Mouse (Mus musculus) heart, embryonic 16.5 days (tissue): ENCODE data around the gene Ntm. TPM values are rescaled to one million over a fixed set of nuclear protein-coding genes. Genes with fewer than 3 reads are reported as not detected.

Source experiments
- ATAC-seq: fragments of 200-750 bp; cut with Nextera tagmentation; replicated peaks from 2 replicates; pipeline ENCODE4 v1.8.0; 2017; ENCODE audit warnings: moderate number of reproducible peaks; ENCODE audit not compliant: insufficient read depth, low FRiP score; ENCODE audit errors: extremely low read depth
- H3K27ac ChIP-seq: fragments of 300-500 bp; sonication (generic); 2 replicates; pipeline ENCODE4 v1.5.1; 2014; ENCODE audit warnings: mild to moderate bottlenecking, low read length, control low read depth, moderate library complexity
- H3K27me3 ChIP-seq: fragments of 300-500 bp; sonication (generic); 2 replicates; pipeline ENCODE4 v1.6.1; 2014; ENCODE audit warnings: low read length, mixed read lengths; ENCODE audit not compliant: control insufficient read depth, insufficient read depth
- H3K36me3 ChIP-seq: fragments of 300-500 bp; sonication (generic); 2 replicates; pipeline ENCODE4 v1.6.1; 2014; ENCODE audit not compliant: control insufficient read depth, insufficient read depth
- H3K4me1 ChIP-seq: fragments of 300-500 bp; sonication (generic); 2 replicates; pipeline ENCODE4 v1.6.1; 2014; ENCODE audit warnings: low read length, mixed read lengths; ENCODE audit not compliant: control insufficient read depth, insufficient read depth
- H3K4me2 ChIP-seq: fragments of 300-500 bp; sonication (generic); 2 replicates; pipeline ENCODE4 v1.6.1; 2014; ENCODE audit warnings: low read depth, mild to moderate bottlenecking, control low read depth, low read length
- H3K4me3 ChIP-seq: fragments of 300-500 bp; sonication (generic); 2 replicates; pipeline ENCODE4 v1.5.1; 2014; ENCODE audit warnings: mild to moderate bottlenecking, control low read depth, low read length
- H3K9ac ChIP-seq: fragments of 300-500 bp; sonication (generic); 2 replicates; pipeline ENCODE4 v1.6.1; 2014; ENCODE audit warnings: low read length, control low read depth
- H3K9me3 ChIP-seq: fragments of 300-500 bp; sonication (generic); replicated peaks from 2 replicates; pipeline ENCODE4 v1.6.1; 2016; ENCODE audit warnings: low read length; ENCODE audit not compliant: control insufficient read depth
- WGBS: fragments of 180-500 bp; shearing (Covaris S2); extraction: QIAGEN DNeasy Blood & Tissue Kit; methylation state at CpG from one replicate; pipeline ENCODE4 v1.1.7; 2014; 5-methylcytosine and 5-hydroxymethylcytosine counted together
- polyA plus RNA-seq: library from polyadenylated mRNA; unstranded; fragments of >200 nt; fragmentation: Nextera tagmentation; extraction: Ambion mirVana; gene quantifications from 2 replicates; pipeline ENCODE4 v1.2.1, GENCODE M21; 2015

Ntm gene
- polyA plus RNA-seq, 1 experiment from 2014 or later: 23.6 TPM

DNA sequence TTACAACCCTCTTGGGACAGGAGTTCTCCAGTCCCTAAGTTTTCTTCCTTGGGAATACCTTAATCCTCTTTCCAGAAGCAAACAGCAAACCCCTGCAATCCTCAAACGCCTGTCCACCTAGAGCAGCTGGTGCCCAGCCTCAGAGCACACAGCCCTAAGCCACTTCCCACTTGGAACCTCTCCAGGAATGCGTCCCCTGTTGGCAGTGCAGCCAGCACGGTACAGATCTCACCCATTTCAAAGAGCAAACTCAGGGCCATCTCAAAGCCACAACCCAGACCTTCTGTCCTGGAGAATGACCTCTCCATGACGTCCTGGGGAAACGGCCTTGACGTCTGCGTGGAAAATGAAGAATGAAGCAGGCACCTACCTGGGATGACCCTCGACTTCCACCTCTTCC, 289.0 kb downstream of the Ntm start:
- Histone ChIP-seq H3K27ac (no peak overlapping the region), H3K9ac (no peak overlapping the region), H3K4me3 (no peak overlapping the region), H3K9me3 (no peaks in the 10 kb centered on the region), H3K36me3 (no peaks in the 10 kb centered on the region), H3K4me1 (peaks cover 18% of the 10 kb centered on the region), H3K4me2 (no peak overlapping the region), H3K27me3 (no peaks in the 10 kb centered on the region)
- 35% methylated on average over 8 of the region's 8 CpGs for WGBS
- peak; percentile 70; the same call in 1 of the 2 replicates for ATAC-seq

DNA sequence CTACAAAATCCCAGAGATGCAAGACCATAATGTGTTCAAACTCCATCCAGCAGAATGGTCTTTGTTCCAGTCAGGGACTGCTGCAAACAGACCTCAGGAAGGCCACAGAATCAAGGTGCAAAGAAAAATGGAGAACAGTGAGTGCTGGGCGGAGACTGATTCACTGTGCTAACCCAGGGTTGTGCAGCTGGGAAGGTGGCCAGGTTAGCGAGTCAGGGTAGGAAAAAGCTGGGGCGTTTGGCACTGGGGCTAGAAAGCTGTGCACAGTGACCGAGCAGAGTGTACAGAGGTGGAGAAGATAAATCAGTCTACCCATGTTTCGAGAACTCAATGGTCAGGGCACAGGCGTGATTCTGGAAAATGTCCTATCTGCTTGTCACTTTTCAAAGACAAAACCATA, 291.1 kb downstream of the Ntm start:
- H3K4me1 ChIP-seq: peaks cover 18% of the 10 kb centered on the region
- H3K36me3 ChIP-seq: no peaks in the 10 kb centered on the region
- no peak; the same call in 1 of the 2 replicates for ATAC-seq
- no peak overlapping the region for H3K9ac ChIP-seq
- no peaks in the 10 kb centered on the region for H3K27me3 ChIP-seq
- H3K4me3 ChIP-seq: no peak overlapping the region
- no peak overlapping the region for H3K4me2 ChIP-seq
- H3K27ac ChIP-seq: no peak overlapping the region; the same call in 1 of the 2 replicates
- WGBS: 44% methylated on average over 6 of the region's 6 CpGs
- H3K9me3 ChIP-seq: no peaks in the 10 kb centered on the region

DNA sequence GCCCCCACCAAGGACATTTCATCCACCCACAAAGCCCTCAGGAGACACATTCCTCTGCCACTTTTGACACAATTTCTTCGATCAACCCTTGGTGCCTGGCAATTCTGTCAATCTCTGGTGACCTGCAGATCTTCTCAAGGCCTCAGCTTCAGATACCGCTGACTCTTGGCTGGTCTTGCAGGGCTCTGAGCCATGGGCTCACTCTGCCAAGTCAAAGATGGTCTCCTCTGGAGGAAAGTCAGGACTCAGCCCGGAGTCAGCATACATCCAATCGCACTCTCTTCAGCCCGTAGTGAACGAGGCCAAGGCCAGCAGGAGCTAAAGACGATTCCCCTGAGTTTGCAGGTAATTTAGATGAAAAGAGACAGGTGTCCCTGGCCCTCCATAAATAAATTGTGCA, 299.7 kb downstream of the Ntm start:
- Histone ChIP-seq H3K9me3 (no peaks in the 10 kb centered on the region), H3K4me2 (no peak overlapping the region), H3K9ac (no peak overlapping the region), H3K36me3 (no peaks in the 10 kb centered on the region), H3K4me3 (no peak overlapping the region), H3K27me3 (no peaks in the 10 kb centered on the region), H3K27ac (no peak overlapping the region), H3K4me1 (no peaks in the 10 kb centered on the region)
- no peak for ATAC-seq
- WGBS: 77% methylated on average over 7 of the region's 7 CpGs

DNA sequence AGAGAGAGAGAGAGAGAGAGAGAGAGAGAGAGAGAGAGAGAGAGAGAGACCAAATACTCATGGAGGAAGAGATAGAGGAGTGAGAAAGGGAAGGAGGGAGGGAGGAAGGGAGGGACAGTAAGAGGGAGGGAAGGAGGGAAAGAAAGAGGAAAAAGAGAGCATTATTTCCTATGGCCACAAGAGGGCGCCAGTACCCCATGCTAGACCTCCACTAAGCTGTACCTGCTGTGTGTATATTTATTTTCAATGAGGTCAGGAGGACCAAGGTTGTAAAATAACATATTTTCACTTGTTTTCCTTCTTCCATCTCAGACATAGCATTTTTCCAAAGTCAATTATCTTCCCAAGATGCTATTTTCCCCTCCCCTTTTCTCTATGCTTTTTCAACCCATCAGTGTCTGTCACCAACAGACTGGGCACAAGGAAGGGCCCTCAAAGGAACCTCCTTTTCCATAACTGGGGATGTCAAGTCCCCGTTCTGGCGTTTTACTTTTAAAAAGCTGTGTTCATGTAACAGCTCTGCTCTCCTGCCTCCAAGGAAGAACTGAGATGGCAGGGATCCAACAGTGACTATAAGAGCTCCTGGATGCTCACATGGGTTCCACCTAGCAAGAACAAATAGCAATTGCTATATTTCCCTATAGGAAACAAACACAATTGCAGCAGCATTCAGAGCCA, 301.3 kb downstream of the Ntm start:
- no peaks in the 10 kb centered on the region for H3K9me3 ChIP-seq
- no peaks in the 10 kb centered on the region for H3K36me3 ChIP-seq
- no peaks in the 10 kb centered on the region for H3K4me1 ChIP-seq
- H3K27ac ChIP-seq: no peak overlapping the region
- H3K4me2 ChIP-seq: no peak overlapping the region
- H3K9ac ChIP-seq: no peak overlapping the region
- ATAC-seq: no peak
- no peaks in the 10 kb centered on the region for H3K27me3 ChIP-seq
- no peak overlapping the region for H3K4me3 ChIP-seq
- 7% methylated on average over 3 of the region's 3 CpGs for WGBS

DNA sequence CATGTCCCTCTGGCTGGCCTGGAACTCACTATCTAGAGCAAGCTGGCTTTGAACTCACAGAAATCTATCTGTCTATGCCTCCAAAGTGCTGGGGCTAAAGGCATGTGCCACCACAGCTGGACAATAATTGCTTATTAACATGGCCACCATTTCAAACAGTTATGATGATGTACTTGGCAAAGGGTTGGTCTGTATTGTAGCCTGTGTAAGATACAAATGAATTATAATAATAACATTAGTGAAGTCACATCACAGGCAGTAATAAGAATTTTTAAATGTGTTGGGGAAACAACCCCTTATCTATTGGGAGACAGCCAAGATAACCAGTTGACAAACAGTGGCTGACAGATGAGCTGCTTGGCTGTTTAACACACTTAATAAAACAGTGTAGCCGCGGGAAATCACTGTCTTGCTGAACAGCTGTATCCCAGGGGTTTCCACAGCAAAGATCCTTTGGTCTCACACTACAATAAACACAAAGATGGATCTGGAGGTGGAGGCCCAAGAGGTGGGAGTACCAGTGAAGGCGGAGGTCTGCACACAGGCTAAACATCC, 302.8 kb downstream of the Ntm start:
- Histone ChIP-seq H3K27me3 (no peaks in the 10 kb centered on the region), H3K9me3 (no peaks in the 10 kb centered on the region), H3K9ac (no peak overlapping the region), H3K4me1 (no peaks in the 10 kb centered on the region), H3K4me2 (no peak overlapping the region), H3K4me3 (no peak overlapping the region), H3K36me3 (no peaks in the 10 kb centered on the region), H3K27ac (no peak overlapping the region)
- 45% methylated on average over 3 of the region's 3 CpGs for WGBS
- no peak for ATAC-seq

DNA sequence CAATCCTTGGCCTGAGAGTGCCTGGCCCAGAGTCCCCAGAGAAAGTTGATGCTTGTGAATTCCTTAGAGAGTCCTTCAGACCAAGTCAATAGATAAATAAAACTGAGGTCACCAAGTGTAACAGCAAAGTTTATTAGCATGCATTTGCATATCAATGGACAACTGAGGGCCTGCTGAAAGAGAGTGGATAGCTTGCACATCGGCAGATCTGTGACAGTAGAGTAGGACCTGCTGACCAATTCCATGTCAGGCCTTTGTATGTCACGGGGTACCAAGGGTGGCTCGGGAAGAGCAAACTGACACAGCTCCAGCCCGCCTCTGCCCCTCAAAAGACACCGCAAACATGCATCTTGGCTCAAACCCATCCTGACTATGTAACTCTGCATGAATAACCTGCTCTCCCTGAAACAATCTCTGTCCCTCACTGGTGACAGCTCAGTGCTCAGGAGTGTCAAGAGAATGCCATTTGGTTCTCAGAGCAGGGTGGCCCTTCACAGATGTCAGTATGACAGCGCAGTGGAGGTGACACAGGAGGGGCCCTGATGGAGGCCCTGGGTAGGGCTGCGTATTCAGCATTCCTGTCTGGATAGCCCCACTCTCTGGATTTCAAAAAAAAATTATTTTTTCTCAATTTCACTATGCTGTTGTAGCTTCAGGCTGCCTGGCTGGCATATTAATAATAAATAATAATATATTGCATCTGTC, 305.0 kb downstream of the Ntm start:
- H3K4me3 ChIP-seq: no peak overlapping the region
- no peak for ATAC-seq
- H3K9me3 ChIP-seq: no peaks in the 10 kb centered on the region
- no peak overlapping the region for H3K27ac ChIP-seq
- H3K4me1 ChIP-seq: no peaks in the 10 kb centered on the region
- H3K36me3 ChIP-seq: no peaks in the 10 kb centered on the region
- no peak overlapping the region for H3K9ac ChIP-seq
- H3K4me2 ChIP-seq: no peak overlapping the region
- WGBS: 63% methylated on average over 7 of the region's 7 CpGs
- peaks cover 3% of the 10 kb centered on the region; the same call in 1 of the 2 replicates for H3K27me3 ChIP-seq

DNA sequence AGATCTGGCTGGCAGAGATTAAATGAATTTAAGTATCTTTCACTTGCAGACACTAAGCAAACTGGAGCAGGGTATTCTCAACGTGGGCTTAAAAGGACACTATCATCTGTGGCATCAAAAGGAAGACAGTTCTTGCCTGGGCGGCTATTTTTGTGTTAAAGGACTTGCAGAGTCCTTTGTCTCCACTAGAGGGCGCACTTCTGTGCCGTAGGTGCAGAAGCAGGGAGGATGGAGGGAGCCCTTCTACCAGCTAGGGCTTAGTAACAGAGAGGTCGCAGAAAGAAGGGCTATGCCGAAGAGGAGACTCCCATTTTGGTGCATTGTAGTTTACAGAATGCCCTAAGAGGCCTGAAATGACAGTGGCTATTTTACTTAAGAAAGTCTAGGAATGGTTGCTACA, 308.1 kb downstream of the Ntm start:
- Histone ChIP-seq H3K27ac (no peak overlapping the region), H3K27me3 (peaks cover 5% of the 10 kb centered on the region; the same call in 1 of the 2 replicates), H3K4me2 (no peak overlapping the region), H3K4me1 (no peaks in the 10 kb centered on the region), H3K9me3 (no peaks in the 10 kb centered on the region), H3K4me3 (no peak overlapping the region), H3K9ac (no peak overlapping the region), H3K36me3 (no peaks in the 10 kb centered on the region)
- no peak for ATAC-seq
- WGBS: 10% methylated on average over 6 of the region's 6 CpGs

DNA sequence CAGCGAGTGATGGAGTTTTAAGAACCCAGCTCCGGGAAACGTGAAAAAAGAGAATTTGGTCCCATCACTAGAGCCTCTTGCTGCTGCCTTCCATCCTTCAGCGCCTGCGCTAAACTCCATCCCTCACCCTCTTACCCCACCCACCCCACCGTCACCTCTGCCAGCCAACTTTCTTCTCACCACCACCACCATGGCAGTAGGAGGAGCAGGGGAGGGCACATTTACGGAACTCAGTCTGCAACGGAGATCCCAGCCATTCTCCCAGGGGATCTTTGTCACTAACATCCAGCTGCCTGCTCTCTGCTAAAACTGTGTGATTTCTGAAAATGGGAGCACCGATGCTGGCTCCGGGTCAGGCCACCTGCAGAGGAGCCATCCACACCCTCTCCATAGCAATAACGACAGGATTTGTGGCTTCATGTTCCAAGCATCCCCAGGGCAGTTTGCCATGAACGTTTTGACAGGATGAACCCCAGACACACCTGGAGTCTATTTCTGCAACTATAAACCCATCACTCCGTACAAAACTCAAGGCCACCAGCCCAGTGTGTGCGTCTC, 309.2 kb downstream of the Ntm start:
- H3K36me3 ChIP-seq: no peaks in the 10 kb centered on the region
- peaks cover 5% of the 10 kb centered on the region; the same call in 1 of the 2 replicates for H3K27me3 ChIP-seq
- no peaks in the 10 kb centered on the region for H3K4me1 ChIP-seq
- ATAC-seq: no peak
- no peak overlapping the region for H3K4me3 ChIP-seq
- no peak overlapping the region for H3K27ac ChIP-seq
- H3K4me2 ChIP-seq: no peak overlapping the region
- H3K9me3 ChIP-seq: no peaks in the 10 kb centered on the region
- H3K9ac ChIP-seq: no peak overlapping the region
- WGBS: 65% methylated on average over 14 of the region's 14 CpGs

DNA sequence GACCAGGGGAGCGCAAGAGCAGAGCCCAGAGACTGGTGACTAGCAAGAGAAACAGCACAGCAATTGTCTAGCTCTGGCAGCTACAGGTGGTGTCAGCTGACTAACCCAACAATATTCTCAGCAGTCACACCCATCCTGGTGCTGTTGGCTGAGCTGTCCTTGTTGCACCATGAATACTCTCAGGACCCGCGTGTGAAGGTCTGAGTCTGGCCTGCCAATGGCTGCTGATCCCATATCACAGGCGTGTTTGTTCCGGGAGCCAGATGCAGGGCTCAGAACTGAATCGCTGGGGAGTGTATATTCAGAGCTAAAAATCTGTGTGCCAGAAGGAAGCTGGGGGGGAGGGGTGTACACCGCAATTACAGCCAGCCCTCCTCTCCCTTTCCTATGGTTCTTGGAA, 310.1 kb downstream of the Ntm start:
- peaks cover 5% of the 10 kb centered on the region; the same call in 1 of the 2 replicates for H3K27me3 ChIP-seq
- no peak overlapping the region for H3K27ac ChIP-seq
- no peak for ATAC-seq
- H3K9me3 ChIP-seq: no peaks in the 10 kb centered on the region
- no peak overlapping the region for H3K9ac ChIP-seq
- H3K4me3 ChIP-seq: no peak overlapping the region
- no peaks in the 10 kb centered on the region for H3K36me3 ChIP-seq
- H3K4me2 ChIP-seq: no peak overlapping the region
- 68% methylated on average over 7 of the region's 7 CpGs for WGBS
- no peaks in the 10 kb centered on the region for H3K4me1 ChIP-seq
